Mouse (Mus musculus): ENCODE data around the gene Ccdc9.
"Not testable (repeated sequence)": the region's sequence is repeated elsewhere in the genome, so short reads cannot be mapped to it uniquely, and the experiment has no call there.

The Ccdc9 gene

GRCm38 (mm10) chr7:16308093-16308492 is 21.5 kb upstream of the Ccdc9 start, which contains the start of gene Bbc3:
Gene Bbc3 (plus strand): TSS chr7:16308393.
- not testable (repeated sequence) for DNase-seq (ENCODE audit: low spot score)

- not testable (repeated sequence) for DNase-seq (ENCODE audit: low spot score)
Measured at GRCm38 (mm10) chr7:16307141-16307540, 20.5 kb upstream of the Ccdc9 start.

GRCm38 (mm10) chr7:16299419-16300035 is 12.9 kb upstream of the Ccdc9 start:
- DNase-seq (ENCODE audit: low spot score): peak; percentile 91

- DNase-seq (ENCODE audit: low spot score): no peak
Measured at GRCm38 (mm10) chr7:16298927-16299326, 12.3 kb upstream of the Ccdc9 start.

GRCm38 (mm10) chr7:16297616-16298015 is 11.0 kb upstream of the Ccdc9 start:
- no peak for DNase-seq (ENCODE audit: low spot score)

GRCm38 (mm10) chr7:16296766-16297390 is 10.3 kb upstream of the Ccdc9 start:
- DNase-seq (ENCODE audit: low spot score): peak; percentile 93

- DNase-seq (ENCODE audit: low spot score): no peak
Measured at GRCm38 (mm10) chr7:16296146-16296545, 9.6 kb upstream of the Ccdc9 start.

GRCm38 (mm10) chr7:16295321-16295900 is 8.8 kb upstream of the Ccdc9 start:
- peak; percentile 89 for DNase-seq (ENCODE audit: low spot score)

GRCm38 (mm10) chr7:16294837-16295236 is 8.2 kb upstream of the Ccdc9 start:
- DNase-seq (ENCODE audit: low spot score): peak; percentile 96

- DNase-seq (ENCODE audit: low spot score): no peak
Measured at GRCm38 (mm10) chr7:16294346-16294745, 7.8 kb upstream of the Ccdc9 start.

GRCm38 (mm10) chr7:16287791-16288190 is 1.2 kb upstream of the Ccdc9 start:
- no peak for DNase-seq (ENCODE audit: low spot score)

- no peak for DNase-seq (ENCODE audit: low spot score)
Measured at GRCm38 (mm10) chr7:16287016-16287415, 421 bp upstream of the Ccdc9 start.

GRCm38 (mm10) chr7:16285450-16286025 is 1.1 kb downstream of the Ccdc9 start:
- peak; percentile 86 for DNase-seq (ENCODE audit: low spot score)

- no peak for DNase-seq (ENCODE audit: low spot score)
Measured at GRCm38 (mm10) chr7:16284904-16285303, 1.7 kb downstream of the Ccdc9 start.

GRCm38 (mm10) chr7:16284001-16284400 is 2.6 kb downstream of the Ccdc9 start:
- DNase-seq (ENCODE audit: low spot score): no peak

GRCm38 (mm10) chr7:16282334-16282733 is 4.3 kb downstream of the Ccdc9 start:
- no peak for DNase-seq (ENCODE audit: low spot score)

GRCm38 (mm10) chr7:16280721-16281120 is 5.9 kb downstream of the Ccdc9 start:
- no peak for DNase-seq (ENCODE audit: low spot score)

GRCm38 (mm10) chr7:16274922-16275890 is 11.4 kb downstream of the Ccdc9 start:
- no peak for DNase-seq (ENCODE audit: low spot score)

- DNase-seq (ENCODE audit: low spot score): peak; percentile 61
Measured at GRCm38 (mm10) chr7:16273766-16274140, 12.8 kb downstream of the Ccdc9 start.

GRCm38 (mm10) chr7:16273081-16273765 is 13.4 kb downstream of the Ccdc9 start, which contains the start of gene Inafm1:
Gene Inafm1 (minus strand): TSS chr7:16273617.
- DNase-seq (ENCODE audit: low spot score): peak; percentile 91

- DNase-seq (ENCODE audit: low spot score): peak; percentile 57
Measured at GRCm38 (mm10) chr7:16272681-16273080, 13.9 kb downstream of the Ccdc9 start.
